Mouse (Mus musculus): ENCODE results near the gene Gnai2.

DNA sequence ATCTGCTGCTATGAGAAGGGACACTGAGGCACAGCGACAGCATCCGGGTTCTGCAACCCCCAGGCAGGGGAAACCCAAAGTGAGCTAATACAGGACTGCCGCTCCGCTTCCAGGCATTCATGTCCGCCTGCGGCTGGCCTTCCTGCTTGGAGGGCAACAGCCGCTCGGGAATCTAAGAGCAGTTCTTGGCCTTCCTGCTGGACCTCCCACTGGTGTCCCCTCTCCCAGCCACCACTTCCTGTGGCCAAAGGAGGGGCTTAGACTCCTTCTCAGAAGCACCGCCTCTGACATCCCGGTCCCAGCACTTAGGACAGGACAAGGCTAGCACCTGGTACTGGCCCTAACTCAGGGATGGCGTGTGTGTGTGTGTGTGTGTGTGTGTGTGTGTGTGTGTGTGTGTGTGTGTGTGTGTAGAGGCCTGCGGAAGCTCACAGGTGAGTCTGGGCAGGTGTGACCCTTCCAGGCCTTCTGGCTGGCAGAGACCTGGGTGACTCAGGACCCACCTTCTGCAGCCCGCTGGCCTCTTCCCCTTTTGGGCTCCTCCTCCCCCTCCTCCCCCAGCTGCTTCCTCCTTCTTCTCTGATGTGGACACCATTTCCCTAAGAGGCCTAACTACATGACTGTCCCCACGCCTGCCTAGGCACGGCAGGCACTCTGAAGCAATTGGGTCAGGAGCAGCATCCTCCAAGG is 6.3 kb downstream of the Gnai2 start:
- TF ChIP-seq CTCF (conservative IDR thresholded peaks at IDR 0.05; ENCODE audit: insufficient read depth, insufficient read length, low read depth, low read length) (no peak), POLR2A (IDR thresholded peaks at IDR 0.05; ENCODE audit: low read depth, low read length) (no peak)
